Mouse (Mus musculus) heart, postnatal 0 days (tissue): ENCODE measurements around the gene Cadps.

Source experiments
- CTCF ChIP-seq: IDR thresholded peaks from 2 replicates; pipeline ENCODE4 v1.5.1; 2016; ENCODE audit warnings: antibody characterized with exemption, control low read depth, low read depth
- EP300 ChIP-seq: IDR thresholded peaks from 2 replicates; pipeline ENCODE4 v1.6.1; 2016; ENCODE audit warnings: antibody characterized with exemption, low read depth

GRCm38 (mm10) chr14:12409811-12410210 is 413.1 kb downstream of the Cadps start:
- TF ChIP-seq CTCF (no peak), EP300 (no peak)
